Comparison of ENCODE assay signal across 8 mouse cellular contexts in the genomic region with DNA sequence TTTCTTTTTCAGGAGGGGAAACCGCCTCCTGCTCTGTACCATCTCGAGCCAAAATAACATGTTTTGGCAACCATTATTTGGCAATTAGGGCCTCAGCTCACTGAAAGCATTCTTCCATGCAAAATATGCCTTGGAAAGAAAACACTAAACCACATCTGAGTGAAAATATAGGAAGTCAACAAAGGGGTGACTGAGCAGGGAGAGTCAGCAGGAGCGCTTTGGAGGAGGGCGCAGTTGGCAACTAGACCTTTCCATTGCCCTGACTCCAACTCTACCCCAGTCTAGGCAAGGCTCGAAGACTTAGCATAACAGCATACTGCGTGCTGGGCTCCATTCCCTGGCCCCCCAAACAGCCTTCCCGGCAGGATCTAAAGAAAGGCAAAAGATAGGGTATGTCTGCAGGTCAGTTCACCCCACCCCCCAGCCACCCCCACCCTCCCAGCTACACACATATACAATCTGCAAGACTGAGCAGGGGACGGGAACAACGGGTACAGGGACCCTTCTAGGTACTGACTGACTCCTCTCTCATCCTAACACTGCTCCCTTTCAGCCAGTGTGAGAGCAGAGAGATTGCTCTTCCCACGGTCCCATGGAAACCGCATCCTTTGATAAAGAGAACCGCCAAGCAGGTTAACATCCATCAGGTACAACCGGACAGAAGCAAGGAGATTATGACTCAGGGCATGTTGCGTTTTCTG.
DNase-seq lines count a peak whose midpoint lies in the region; ATAC-seq and TF ChIP-seq lines count a peak whose summit lies in the region.

No protein-coding gene starts in this region.

- peak; percentile 33 to 53 for DNase-seq in cerebellum, postnatal 10 days
- DNase-seq in cerebellum, adult 11 months = no peak
- DNase-seq in retina, postnatal 1 day = peak; percentile 42
- no peak for DNase-seq in retina, embryonic 14.5 days (ENCODE audit: low spot score)
- no peak for DNase-seq in liver, embryonic 14.5 days (ENCODE audit: low read depth in 3 of 3, low spot score in 3 of 3)
- DNase-seq in embryo, embryonic 10.5 days (ENCODE audit: low spot score) = no peak
- DNase-seq in left cerebral cortex, postnatal 36 days (ENCODE audit: low spot score in 2 of 2) = no peak
- no peak for DNase-seq in layer of hippocampus, adult 11-12 months (ENCODE audit: low spot score)

- H3K27ac ChIP-seq in liver, embryonic 14.5 days = no peak overlapping the region

- no peaks in the 10 kb centered on the region for H3K36me3 ChIP-seq in liver, embryonic 14.5 days (replicated peaks; ENCODE audit: control insufficient read depth, insufficient read depth, low read depth)

- no peak overlapping the region for H3K4me3 ChIP-seq in liver, embryonic 14.5 days (ENCODE audit: insufficient read depth in 1 of 2, low read depth in 2 of 2, low read length in 2 of 2)

- no peaks in the 10 kb centered on the region for H3K9me3 ChIP-seq in liver, embryonic 14.5 days (ENCODE audit: control insufficient read depth, low read length)

- no peak for TF ChIP-seq CTCF in liver, embryonic 14.5 days (IDR thresholded peaks at IDR 0.05; ENCODE audit: low read depth)

- intact Hi-C loops in left cerebral cortex, postnatal 36 days (cut with DNase I) = loop anchor here (10.0 kb wide), 1 partner anchor 168 kb away; a partner anchor contains a TSS

- no peaks in the 10 kb centered on the region for H3K27me3 ChIP-seq in liver, embryonic 14.5 days (ENCODE audit: control insufficient read depth, insufficient read depth, low read length)

- no peak for ATAC-seq in liver, embryonic 14.5 days (ENCODE audit: insufficient read depth)

- 66% methylated on average over 14 of the region's 14 CpGs for WGBS in liver, embryonic 14.5 days (ENCODE audit: insufficient replicate concordance)

- no peak overlapping the region for H3K9ac ChIP-seq in liver, embryonic 14.5 days (replicated peaks)

- no peak for TF ChIP-seq EP300 in liver, embryonic 14.5 days (IDR thresholded peaks at IDR 0.05; ENCODE audit: low read depth)

- peak overlapping the region; percentile 16; the same call in 1 of the 2 replicates for H3K4me2 ChIP-seq in liver, embryonic 14.5 days (ENCODE audit: low read depth)

- no peaks in the 10 kb centered on the region for H3K4me1 ChIP-seq in liver, embryonic 14.5 days (replicated peaks; ENCODE audit: control insufficient read depth in 2 of 2, insufficient read depth in 2 of 2, low read length in 1 of 2)

Comparison
In these comparisons a context has a peak if more than half of its experiments do, and no peak if none do; other contexts are left out.
1. DNase-seq: peak in cerebellum, postnatal 10 days (2 of 2) and retina, postnatal 1 day (single experiment); none in cerebellum, adult 11 months (single experiment), retina, embryonic 14.5 days (single experiment), liver, embryonic 14.5 days (0 of 3), embryo, embryonic 10.5 days (single experiment), left cerebral cortex, postnatal 36 days (0 of 2) and layer of hippocampus, adult 11-12 months (single experiment).